Mouse (Mus musculus): ENCODE results near the gene Sae1. TPM values are rescaled to one million over a fixed set of nuclear protein-coding genes. Genes with fewer than 3 reads are reported as not detected.

The Sae1 gene
- total RNA-seq (2014; fragmentation: Nextera tagmentation) (131 and 137 TPM in 2 replicates), total RNA-seq (2017) (409 and 421 TPM in 2 replicates)

GRCm38 (mm10) chr7:16387160-16388041 lies at the start of gene Sae1:
Gene Sae1, minus strand, starts transcription at chr7:16387806.
- peak; percentile 91 for ATAC-seq (replicated peaks; ENCODE audit: poor library complexity, severe bottlenecking)

GRCm38 (mm10) chr7:16435088-16435487 lies 47.5 kb upstream of the Sae1 start:
- ATAC-seq (replicated peaks; ENCODE audit: poor library complexity, severe bottlenecking) = no peak

GRCm38 (mm10) chr7:16433352-16433971 lies 45.9 kb upstream of the Sae1 start:
- ATAC-seq (replicated peaks; ENCODE audit: poor library complexity, severe bottlenecking) = no peak

- ATAC-seq (replicated peaks; ENCODE audit: poor library complexity, severe bottlenecking) = peak; percentile 95
These were observed 38.6 kb upstream of the Sae1 start for GRCm38 (mm10) chr7:16426129-16426729.

GRCm38 (mm10) chr7:16425721-16426120 lies 38.1 kb upstream of the Sae1 start:
- no peak for ATAC-seq (replicated peaks; ENCODE audit: poor library complexity, severe bottlenecking)

GRCm38 (mm10) chr7:16423731-16424130 lies 36.1 kb upstream of the Sae1 start:
- ATAC-seq (replicated peaks; ENCODE audit: poor library complexity, severe bottlenecking) = no peak

- ATAC-seq (replicated peaks; ENCODE audit: poor library complexity, severe bottlenecking) = no peak
These were observed 34.7 kb upstream of the Sae1 start for GRCm38 (mm10) chr7:16422222-16422856.

- ATAC-seq (replicated peaks; ENCODE audit: poor library complexity, severe bottlenecking) = no peak
These were observed 33.0 kb upstream of the Sae1 start for GRCm38 (mm10) chr7:16420493-16421118.

GRCm38 (mm10) chr7:16418713-16419112 lies 31.1 kb upstream of the Sae1 start:
- peak; percentile 58 for ATAC-seq (replicated peaks; ENCODE audit: poor library complexity, severe bottlenecking)

GRCm38 (mm10) chr7:16417141-16417771 lies 29.6 kb upstream of the Sae1 start:
- no peak for ATAC-seq (replicated peaks; ENCODE audit: poor library complexity, severe bottlenecking)

GRCm38 (mm10) chr7:16415426-16415825 lies 27.8 kb upstream of the Sae1 start:
- no peak for ATAC-seq (replicated peaks; ENCODE audit: poor library complexity, severe bottlenecking)

GRCm38 (mm10) chr7:16412930-16413329 lies 25.3 kb upstream of the Sae1 start:
- no peak for ATAC-seq (replicated peaks; ENCODE audit: poor library complexity, severe bottlenecking)

- no peak for ATAC-seq (replicated peaks; ENCODE audit: poor library complexity, severe bottlenecking)
These were observed 24.8 kb upstream of the Sae1 start for GRCm38 (mm10) chr7:16412220-16412896.

GRCm38 (mm10) chr7:16411100-16411499 lies 23.5 kb upstream of the Sae1 start:
- ATAC-seq (replicated peaks; ENCODE audit: poor library complexity, severe bottlenecking) = no peak

- ATAC-seq (replicated peaks; ENCODE audit: poor library complexity, severe bottlenecking) = no peak
These were observed 19.4 kb upstream of the Sae1 start for GRCm38 (mm10) chr7:16406978-16407377.

GRCm38 (mm10) chr7:16405516-16406351 lies 18.1 kb upstream of the Sae1 start:
- peak; percentile 70 for ATAC-seq (replicated peaks; ENCODE audit: poor library complexity, severe bottlenecking)

- ATAC-seq (replicated peaks; ENCODE audit: poor library complexity, severe bottlenecking) = peak; percentile 6; the same call in 1 of the 2 replicates
These were observed 17.5 kb upstream of the Sae1 start for GRCm38 (mm10) chr7:16405073-16405455.

- no peak for ATAC-seq (replicated peaks; ENCODE audit: poor library complexity, severe bottlenecking)
These were observed 16.9 kb upstream of the Sae1 start for GRCm38 (mm10) chr7:16404315-16405072.
